Comparison of ENCODE assay signal across 26 mouse cellular contexts in genomic region chr13:51900043-51900440, GRCm38 (mm10). TPM values are rescaled to one million over a fixed set of nuclear protein-coding genes. Genes with fewer than 3 reads are reported as not detected.
DNase-seq lines count a peak whose midpoint lies in the region; ATAC-seq lines count a peak whose summit lies in the region.
"Had no signal": no experiment of that assay in that cellular context is flagged by ENCODE, and none has a peak within 500 bp of the region (broad histone marks: within the 10 kb centered on the region; RNA-seq: fewer than 3 reads in every experiment).

No protein-coding gene starts in this region.

- H3K9me3 ChIP-seq in forebrain, embryonic 10.5 days, result peaks cover 3% of the 10 kb centered on the region; the same call in 1 of the 2 replicates
- H3K9me3 ChIP-seq in forebrain, embryonic 15.5 days, result peaks cover 3% of the 10 kb centered on the region; the same call in 1 of the 2 replicates
- H3K9me3 ChIP-seq in embryonic facial prominence, embryonic 15.5 days (replicated peaks), result no peaks in the 10 kb centered on the region
- H3K9me3 ChIP-seq: embryonic facial prominence, embryonic 13.5 days; liver, embryonic 12.5 days; stomach, embryonic 15.5 days had no signal

- H3K27ac ChIP-seq in forebrain, embryonic 10.5 days, result peak overlapping the region; percentile 40; the same call in 1 of the 2 replicates
- no peak overlapping the region for H3K27ac ChIP-seq in forebrain, embryonic 15.5 days (replicated peaks)
- 0 out of 2 replicates have a peak overlapping the region, but pooled peaks have one; percentile 48 for H3K27ac ChIP-seq in embryonic facial prominence, embryonic 15.5 days (replicated peaks)
- H3K27ac ChIP-seq: embryonic facial prominence, embryonic 13.5 days; forebrain, embryonic 13.5 days; hindbrain, embryonic 12.5 days; layer of hippocampus, adult 2 months; left cerebral cortex, adult 2 months; liver, embryonic 12.5 days; midbrain, embryonic 12.5 days; neural tube, embryonic 13.5 days; stomach, embryonic 15.5 days had no signal

- H3K27me3 ChIP-seq in forebrain, embryonic 10.5 days (ENCODE audit: poor library complexity, severe bottlenecking), result peaks cover 46% of the 10 kb centered on the region
- H3K27me3 ChIP-seq in forebrain, embryonic 15.5 days, result no peaks in the 10 kb centered on the region
- H3K27me3 ChIP-seq in embryonic facial prominence, embryonic 15.5 days, result no peaks in the 10 kb centered on the region
- H3K27me3 ChIP-seq: embryonic facial prominence, embryonic 13.5 days; hindbrain, embryonic 12.5 days; stomach, embryonic 15.5 days had no signal

- H3K4me1 ChIP-seq in forebrain, embryonic 10.5 days, result peaks cover 44% of the 10 kb centered on the region
- peaks cover 20% of the 10 kb centered on the region for H3K4me1 ChIP-seq in forebrain, embryonic 15.5 days
- peaks cover 27% of the 10 kb centered on the region for H3K4me1 ChIP-seq in embryonic facial prominence, embryonic 15.5 days

- no peak overlapping the region for H3K4me3 ChIP-seq in forebrain, embryonic 10.5 days
- no peak overlapping the region for H3K4me3 ChIP-seq in forebrain, embryonic 15.5 days
- H3K4me3 ChIP-seq in embryonic facial prominence, embryonic 15.5 days (replicated peaks), result no peak overlapping the region
- H3K4me3 ChIP-seq: embryonic facial prominence, embryonic 13.5 days; forebrain, embryonic 13.5 days; hindbrain, embryonic 12.5 days; layer of hippocampus, adult 2 months; left cerebral cortex, adult 2 months; liver, embryonic 12.5 days; midbrain, embryonic 12.5 days; neural tube, embryonic 13.5 days; stomach, embryonic 15.5 days had no signal

- no peak overlapping the region for H3K4me2 ChIP-seq in forebrain, embryonic 15.5 days (replicated peaks)
- H3K4me2 ChIP-seq in embryonic facial prominence, embryonic 15.5 days (replicated peaks), result no peak overlapping the region
- H3K4me2 ChIP-seq: embryonic facial prominence, embryonic 13.5 days; forebrain, embryonic 13.5 days; hindbrain, embryonic 12.5 days; liver, embryonic 12.5 days; midbrain, embryonic 12.5 days; neural tube, embryonic 13.5 days; stomach, embryonic 15.5 days had no signal

- ATAC-seq in forebrain, embryonic 15.5 days (replicated peaks), result no peak
- ATAC-seq in embryonic facial prominence, embryonic 15.5 days (ENCODE audit: insufficient number of reproducible peaks, low FRiP score, low TSS enrichment, low read depth), result no peak
- ATAC-seq: forebrain, embryonic 13.5 days; intestine, embryonic 16.5 days; liver, embryonic 12.5 days; liver, postnatal 0 days had no signal

- no peak overlapping the region for H3K9ac ChIP-seq in forebrain, embryonic 15.5 days (replicated peaks)
- no peak overlapping the region for H3K9ac ChIP-seq in embryonic facial prominence, embryonic 15.5 days
- H3K9ac ChIP-seq: embryonic facial prominence, embryonic 13.5 days; forebrain, embryonic 13.5 days; hindbrain, embryonic 12.5 days; liver, embryonic 12.5 days; liver, postnatal 0 days; midbrain, embryonic 12.5 days; neural tube, embryonic 13.5 days; stomach, embryonic 15.5 days had no signal

- DNase-seq in forebrain, embryonic 10.5 days (ENCODE audit: extremely low spot score, low spot score), result no peak
- DNase-seq in kidney, adult 11 months, result peak; percentile 2
- no peak for DNase-seq in kidney, postnatal 4 days
- DNase-seq in retina, postnatal 1 day, result no peak
- DNase-seq: B cell, adult 2 months; cerebellum, adult 11 months; cerebellum, adult 9-11 months; embryo, embryonic 11 days; gastrocnemius, postnatal 36 days; heart, postnatal 14 days; kidney, postnatal 25 days; liver, postnatal 0 days; lung, postnatal 36 days; right cerebral cortex, postnatal 14 days had no signal

- WGBS in forebrain, embryonic 10.5 days, result 79% methylated on average over 3 of the region's 3 CpGs
- WGBS in forebrain, embryonic 15.5 days, result 59% methylated on average over 3 of the region's 3 CpGs
- 55% methylated on average over 3 of the region's 3 CpGs for WGBS in embryonic facial prominence, embryonic 15.5 days

- no peaks in the 10 kb centered on the region for H3K36me3 ChIP-seq in forebrain, embryonic 10.5 days (replicated peaks)
- H3K36me3 ChIP-seq in forebrain, embryonic 15.5 days, result no peaks in the 10 kb centered on the region
- H3K36me3 ChIP-seq in embryonic facial prominence, embryonic 15.5 days, result no peaks in the 10 kb centered on the region
- H3K36me3 ChIP-seq: embryonic facial prominence, embryonic 13.5 days; hindbrain, embryonic 12.5 days; liver, embryonic 12.5 days; midbrain, embryonic 12.5 days; neural tube, embryonic 13.5 days; stomach, embryonic 15.5 days had no signal

RNA-seq across cellular contexts. Expression of gene Gadd45g, which starts 53.6 kb away (rescaled TPM):
- polyA plus RNA-seq in forebrain, embryonic 10.5 days (2016; fragmentation: Nextera tagmentation; extraction: Ambion mirVana), result 102 and 107 TPM in 2 replicates
- polyA plus RNA-seq in forebrain, embryonic 15.5 days (2015; fragmentation: Nextera tagmentation; extraction: Ambion mirVana), result 145 and 167 TPM in 2 replicates
- polyA plus RNA-seq in embryonic facial prominence, embryonic 15.5 days (2015; fragmentation: Nextera tagmentation; extraction: Ambion mirVana), result 79.3 and 88.7 TPM in 2 replicates
